Mouse (Mus musculus) thymus, adult 2 months (tissue): Measurements from ENCODE around the gene L3hypdh. TPM values are rescaled to one million over a fixed set of nuclear protein-coding genes. Genes with fewer than 3 reads are reported as not detected.

ENCODE experiments used
- DNase-seq: peaks from one replicate; pipeline ENCODE4 v3.0.0; 2021
- H3K27ac ChIP-seq: fragments of 200-500 bp; 2 replicates; pipeline ENCODE4 v1.5.1; 2012; ENCODE audit warnings: low read length, control low read depth; ENCODE audit not compliant: control insufficient read depth, insufficient read depth
- H3K27me3 ChIP-seq: fragments of 200-500 bp; 2 replicates; pipeline ENCODE4 v1.6.1; 2012; ENCODE audit warnings: mild to moderate bottlenecking, low read length, moderate library complexity, mixed read lengths; ENCODE audit not compliant: control insufficient read depth, insufficient read depth
- H3K36me3 ChIP-seq: fragments of 200-500 bp; 2 replicates; pipeline ENCODE4 v1.6.1; 2012; ENCODE audit warnings: mild to moderate bottlenecking, low read length, moderate library complexity; ENCODE audit not compliant: control insufficient read depth, insufficient read depth
- H3K4me1 ChIP-seq: fragments of 200-500 bp; replicated peaks from 2 replicates; pipeline ENCODE4 v1.6.1; 2012; ENCODE audit warnings: low read length; ENCODE audit not compliant: control insufficient read depth, insufficient read depth
- H3K4me3 ChIP-seq: fragments of 200-500 bp; 2 replicates; pipeline ENCODE4 v1.5.1; 2012; ENCODE audit warnings: mild to moderate bottlenecking, low read length, control low read depth, moderate library complexity; ENCODE audit not compliant: control insufficient read depth, insufficient read depth
- CTCF ChIP-seq: fragments of 200-500 bp; IDR thresholded peaks from 2 replicates; pipeline ENCODE4 v1.5.1; 2012; ENCODE audit warnings: mild to moderate bottlenecking, control low read depth, low read length, moderate library complexity, borderline replicate concordance; ENCODE audit not compliant: control insufficient read depth, poor library complexity, insufficient read depth; ENCODE audit errors: extremely low read depth
- POLR2A ChIP-seq: fragments of 200-500 bp; IDR thresholded peaks from 2 replicates; pipeline ENCODE4 v1.6.1; 2012; ENCODE audit warnings: mild to moderate bottlenecking, low read length, control low read depth, moderate library complexity; ENCODE audit not compliant: control insufficient read depth, poor library complexity, insufficient read depth; ENCODE audit errors: extremely low read depth
- WGBS: fragments of 180-500 bp; shearing (Covaris S2); methylation state at CpG from one replicate; pipeline ENCODE4 v1.1.7; 2018; 5-methylcytosine and 5-hydroxymethylcytosine counted together
- polyA plus RNA-seq: library from polyadenylated mRNA; depleted of rRNA; stranded (reverse); fragments of >200 nt; gene quantifications from 2 replicates; pipeline ENCODE4 v1.2.3, GENCODE M21; 2012

Gene L3hypdh
- polyA plus RNA-seq, 1 experiment: 5.2 TPM

- TF ChIP-seq CTCF (no peak), POLR2A (no peak)
- no peaks in the 10 kb centered on the region for H3K36me3 ChIP-seq
- no peaks in the 10 kb centered on the region for H3K27me3 ChIP-seq
- no peaks in the 10 kb centered on the region for H3K4me1 ChIP-seq
- no peak overlapping the region for H3K27ac ChIP-seq
- no peak overlapping the region for H3K4me3 ChIP-seq
- no peak for DNase-seq
- WGBS: 90% methylated on average over 3 of the region's 3 CpGs
These were observed 44.0 kb downstream of the L3hypdh start for GRCm38 (mm10) chr12:72041238-72041637.

GRCm38 (mm10) chr12:72039501-72039900, 45.7 kb downstream of the L3hypdh start:
- Histone ChIP-seq H3K4me1 (no peaks in the 10 kb centered on the region), H3K27ac (no peak overlapping the region), H3K27me3 (no peaks in the 10 kb centered on the region), H3K36me3 (no peaks in the 10 kb centered on the region), H3K4me3 (no peak overlapping the region)
- no peak for DNase-seq
- 88% methylated on average over 8 of the region's 8 CpGs for WGBS
- TF ChIP-seq POLR2A (no peak), CTCF (no peak)

- no peaks in the 10 kb centered on the region for H3K27me3 ChIP-seq
- 93% methylated on average over 2 of the region's 2 CpGs for WGBS
- no peak overlapping the region for H3K4me3 ChIP-seq
- TF ChIP-seq POLR2A (no peak), CTCF (no peak)
- no peak for DNase-seq
- H3K36me3 ChIP-seq: no peaks in the 10 kb centered on the region
- no peaks in the 10 kb centered on the region for H3K4me1 ChIP-seq
- H3K27ac ChIP-seq: no peak overlapping the region
These were observed 46.4 kb downstream of the L3hypdh start for GRCm38 (mm10) chr12:72038866-72039265.

- no peaks in the 10 kb centered on the region for H3K27me3 ChIP-seq
- no peak for DNase-seq
- WGBS: 86% methylated on average over 6 of the region's 6 CpGs
- H3K4me3 ChIP-seq: no peak overlapping the region
- H3K36me3 ChIP-seq: no peaks in the 10 kb centered on the region
- H3K27ac ChIP-seq: no peak overlapping the region
- no peak for TF ChIP-seq CTCF
- no peaks in the 10 kb centered on the region for H3K4me1 ChIP-seq
These were observed 48.2 kb downstream of the L3hypdh start for GRCm38 (mm10) chr12:72037049-72037448.

- no peak for DNase-seq
- H3K27me3 ChIP-seq: no peaks in the 10 kb centered on the region
- no peaks in the 10 kb centered on the region for H3K36me3 ChIP-seq
- no peaks in the 10 kb centered on the region for H3K4me1 ChIP-seq
- H3K4me3 ChIP-seq: no peak overlapping the region
- no peak overlapping the region for H3K27ac ChIP-seq
- WGBS: 89% methylated on average over 9 of the region's 9 CpGs
- TF ChIP-seq POLR2A (no peak), CTCF (no peak)
These were observed 49.1 kb downstream of the L3hypdh start for GRCm38 (mm10) chr12:72036097-72036661.

GRCm38 (mm10) chr12:72031794-72032193, 53.4 kb downstream of the L3hypdh start:
- Histone ChIP-seq H3K27ac (no peak overlapping the region), H3K4me1 (no peaks in the 10 kb centered on the region), H3K27me3 (no peaks in the 10 kb centered on the region), H3K36me3 (no peaks in the 10 kb centered on the region), H3K4me3 (no peak overlapping the region)
- whole genome bisulfite sequencing: 93% methylated on average over 6 of the region's 6 CpGs
- no peak for DNase-seq
- TF ChIP-seq POLR2A (no peak), CTCF (no peak)

GRCm38 (mm10) chr12:72031171-72031570, 54.1 kb downstream of the L3hypdh start:
- no peaks in the 10 kb centered on the region for H3K36me3 ChIP-seq
- H3K27ac ChIP-seq: no peak overlapping the region
- 93% methylated on average over 5 of the region's 5 CpGs for WGBS
- H3K27me3 ChIP-seq: no peaks in the 10 kb centered on the region
- H3K4me1 ChIP-seq: no peaks in the 10 kb centered on the region
- no peak overlapping the region for H3K4me3 ChIP-seq
- TF ChIP-seq POLR2A: no peak
- no peak for TF ChIP-seq CTCF
- DNase-seq: no peak
